Mouse (Mus musculus): ENCODE results near the gene Phactr1.

DNA sequence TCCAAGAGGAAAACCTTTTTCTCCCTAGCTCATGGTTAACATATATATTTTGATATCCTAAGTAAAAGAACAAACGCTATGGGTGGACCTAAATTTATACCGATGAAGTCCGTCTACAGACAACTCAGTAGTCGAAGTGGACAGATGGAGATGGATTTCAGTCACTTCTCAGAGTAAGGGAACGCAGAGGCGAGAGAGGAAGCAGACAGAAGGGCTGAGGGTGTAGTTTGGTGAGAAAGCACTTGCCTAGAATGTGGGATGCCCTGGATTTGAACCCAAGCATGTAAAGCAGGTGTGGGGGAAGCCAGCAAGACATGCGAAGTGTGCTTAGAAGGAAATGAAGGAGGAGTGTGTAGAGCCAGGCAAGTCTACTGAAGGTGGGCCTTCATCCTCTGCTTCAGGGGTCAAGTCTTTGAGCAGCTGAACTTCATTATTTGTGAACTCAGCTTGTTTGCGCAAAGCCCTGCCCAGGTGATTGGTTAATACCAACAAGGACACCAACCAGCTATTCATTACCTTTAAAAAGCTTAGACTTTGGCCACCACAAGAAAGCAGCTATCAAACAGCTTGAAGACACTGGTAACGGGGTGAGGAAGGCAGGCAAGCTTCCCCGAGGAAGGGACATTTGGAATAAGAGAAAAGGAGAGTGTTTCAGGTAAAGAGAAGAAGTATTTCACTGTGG lies 241.5 kb downstream of the Phactr1 start:
- TF ChIP-seq CTCF (IDR thresholded peaks at IDR 0.05; ENCODE audit: low read depth) (no peak), EP300 (IDR thresholded peaks at IDR 0.05; ENCODE audit: low read depth) (no peak)
